Mouse (Mus musculus) lung, adult 18-20 months (tissue): ENCODE measurements around the gene Gm21976.
A peak's percentile ranks its signal among the peaks of the same experiment; 100 is the strongest.

Source experiments
- DNase-seq, 2 experiments: peaks; one replicate each; pipeline ENCODE4 v3.0.0; 2022; ENCODE audit warnings: mixed read lengths in 2 of 2

Gene Gm21976

GRCm38 (mm10) chr13:98298833-98299758 lies 19.4 kb downstream of the Gm21976 start:
- DNase-seq, result peak; percentile 53 to 65

- DNase-seq, result no peak
Observed at GRCm38 (mm10) chr13:98305257-98305656, 25.6 kb downstream of the Gm21976 start.

- no peak for DNase-seq
Observed at GRCm38 (mm10) chr13:98306393-98306792, 26.7 kb downstream of the Gm21976 start.

- DNase-seq, result no peak
Observed at GRCm38 (mm10) chr13:98306852-98307475, 27.3 kb downstream of the Gm21976 start.

- DNase-seq, result no peak
Observed at GRCm38 (mm10) chr13:98308004-98308403, 28.3 kb downstream of the Gm21976 start.

GRCm38 (mm10) chr13:98308724-98309123 lies 29.0 kb downstream of the Gm21976 start:
- DNase-seq, result no peak

- DNase-seq, result no peak
Observed at GRCm38 (mm10) chr13:98311597-98311996, 31.9 kb downstream of the Gm21976 start.

GRCm38 (mm10) chr13:98313631-98314030 lies 33.9 kb downstream of the Gm21976 start:
- no peak for DNase-seq

- DNase-seq, result peak in 1 of 2 experiments; percentile 16
Observed at GRCm38 (mm10) chr13:98315124-98315523, 35.4 kb downstream of the Gm21976 start.

- DNase-seq, result no peak
Observed at GRCm38 (mm10) chr13:98316140-98316479, 36.4 kb downstream of the Gm21976 start.

- DNase-seq, result peak; percentile 93 to 94
Observed at GRCm38 (mm10) chr13:98316480-98317245, 37.0 kb downstream of the Gm21976 start, which contains the start of gene Btf3. Btf3 (minus strand) TSS chr13:98317006.

- no peak for DNase-seq
Observed at GRCm38 (mm10) chr13:98317246-98317677, 37.6 kb downstream of the Gm21976 start.

- DNase-seq, result no peak
Observed at GRCm38 (mm10) chr13:98317911-98318310, 38.2 kb downstream of the Gm21976 start.

- no peak for DNase-seq
Observed at GRCm38 (mm10) chr13:98325034-98325433, 45.3 kb downstream of the Gm21976 start.

- peak; percentile 41 to 43 for DNase-seq
Observed at GRCm38 (mm10) chr13:98332106-98332505, 52.4 kb downstream of the Gm21976 start.

GRCm38 (mm10) chr13:98336205-98336604 lies 56.5 kb downstream of the Gm21976 start:
- no peak for DNase-seq

GRCm38 (mm10) chr13:98340506-98340905 lies 60.8 kb downstream of the Gm21976 start:
- DNase-seq, result peak in 1 of 2 experiments; percentile 2

- no peak for DNase-seq
Observed at GRCm38 (mm10) chr13:98349491-98349890, 69.8 kb downstream of the Gm21976 start.

GRCm38 (mm10) chr13:98351527-98351926 lies 71.8 kb downstream of the Gm21976 start:
- DNase-seq, result peak in 1 of 2 experiments; percentile 23

GRCm38 (mm10) chr13:98352381-98352975 lies 72.8 kb downstream of the Gm21976 start:
- no peak for DNase-seq

GRCm38 (mm10) chr13:98353709-98354089 lies 74.0 kb downstream of the Gm21976 start:
- DNase-seq, result no peak

- peak; percentile 24 for DNase-seq
Observed at GRCm38 (mm10) chr13:98354090-98354801, 74.6 kb downstream of the Gm21976 start, which contains the start of gene Foxd1. Foxd1 (plus strand) TSS chr13:98354242.
